Mouse (Mus musculus): ENCODE measurements around the gene Proca1. TPM values are rescaled to one million over a fixed set of nuclear protein-coding genes. Genes with fewer than 3 reads are reported as not detected.
A peak's percentile ranks its signal among the peaks of the same experiment; 100 is the strongest.

Gene Proca1
- polyA plus RNA-seq, 2 experiments = 1.9 to 2.1 TPM

DNA sequence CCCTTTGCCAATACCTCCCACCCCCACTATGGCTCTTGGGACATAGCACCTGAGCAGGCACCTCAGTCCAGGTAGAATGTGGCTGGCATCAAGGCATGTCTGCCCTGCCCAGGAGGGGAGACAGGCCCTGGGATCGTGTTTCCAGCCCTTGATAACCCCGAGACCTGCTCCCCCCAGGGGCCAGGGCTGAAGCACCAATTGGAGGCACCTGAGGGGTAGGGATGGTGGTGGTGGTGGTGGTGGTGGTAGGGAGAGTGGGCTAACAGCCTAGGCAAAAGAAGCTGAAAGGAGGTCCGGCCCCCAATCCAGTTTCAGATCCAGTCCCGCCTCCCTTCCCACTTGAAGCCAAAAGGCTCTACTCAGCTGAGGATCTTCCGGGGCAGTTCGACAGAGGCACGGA lies 33.6 kb upstream of the Proca1 start:
- no peak overlapping the region; the same call in 1 of the 2 replicates for H3K9ac ChIP-seq (ENCODE audit: low read depth, low read length, severe bottlenecking)
- H3K4me1 ChIP-seq (ENCODE audit: control insufficient read depth, insufficient read depth, low read length) = peaks cover 20% of the 10 kb centered on the region
- H3K9me3 ChIP-seq (ENCODE audit: control insufficient read depth, low read length) = no peaks in the 10 kb centered on the region
- H3K4me2 ChIP-seq (replicated peaks; ENCODE audit: low read depth, low read length, severe bottlenecking) = no peak overlapping the region
- ATAC-seq (ENCODE audit: low FRiP score, low read depth) (no peak), DNase-seq (ENCODE audit: low spot score) (no peak)
- no peaks in the 10 kb centered on the region for H3K27me3 ChIP-seq (ENCODE audit: control insufficient read depth, insufficient read depth, low read length)
- 86% methylated on average over 5 of the region's 7 CpGs for WGBS
- H3K27ac ChIP-seq (replicated peaks; ENCODE audit: low read depth, low read length) = no peak overlapping the region
- H3K4me3 ChIP-seq (replicated peaks; ENCODE audit: low read length) = no peak overlapping the region
- peaks cover 81% of the 10 kb centered on the region for H3K36me3 ChIP-seq (ENCODE audit: control insufficient read depth, insufficient read depth, low read length)
- no peak for TF ChIP-seq POLR2A (IDR thresholded peaks at IDR 0.05; ENCODE audit: borderline replicate concordance, extremely low read depth, insufficient read depth, insufficient read length)

GRCm38 (mm10) chr11:78160171-78160570 lies 33.0 kb upstream of the Proca1 start:
- ATAC-seq (ENCODE audit: low FRiP score, low read depth) = no peak
- no peak for TF ChIP-seq POLR2A (IDR thresholded peaks at IDR 0.05; ENCODE audit: borderline replicate concordance, extremely low read depth, insufficient read depth, insufficient read length)
- no peak overlapping the region for H3K4me2 ChIP-seq (replicated peaks; ENCODE audit: low read depth, low read length, severe bottlenecking)
- peaks cover 20% of the 10 kb centered on the region for H3K4me1 ChIP-seq (ENCODE audit: control insufficient read depth, insufficient read depth, low read length)
- no peak overlapping the region for H3K9ac ChIP-seq (ENCODE audit: low read depth, low read length, severe bottlenecking)
- H3K27me3 ChIP-seq (ENCODE audit: control insufficient read depth, insufficient read depth, low read length) = no peaks in the 10 kb centered on the region
- no peaks in the 10 kb centered on the region for H3K9me3 ChIP-seq (ENCODE audit: control insufficient read depth, low read length)
- peaks cover 75% of the 10 kb centered on the region for H3K36me3 ChIP-seq (ENCODE audit: control insufficient read depth, insufficient read depth, low read length)
- H3K27ac ChIP-seq (replicated peaks; ENCODE audit: low read depth, low read length) = no peak overlapping the region
- no peak overlapping the region for H3K4me3 ChIP-seq (replicated peaks; ENCODE audit: low read length)
- DNase-seq (ENCODE audit: low spot score) = no peak
- WGBS = 92% methylated on average over 18 of the region's 18 CpGs

- Histone ChIP-seq H3K36me3 (ENCODE audit: control insufficient read depth, insufficient read depth, low read length) (peaks cover 71% of the 10 kb centered on the region), H3K9me3 (ENCODE audit: control insufficient read depth, low read length) (no peaks in the 10 kb centered on the region), H3K27me3 (ENCODE audit: control insufficient read depth, insufficient read depth, low read length) (no peaks in the 10 kb centered on the region), H3K4me3 (replicated peaks; ENCODE audit: low read length) (no peak overlapping the region), H3K27ac (replicated peaks; ENCODE audit: low read depth, low read length) (no peak overlapping the region), H3K4me2 (replicated peaks; ENCODE audit: low read depth, low read length, severe bottlenecking) (no peak overlapping the region), H3K4me1 (ENCODE audit: control insufficient read depth, insufficient read depth, low read length) (peaks cover 21% of the 10 kb centered on the region), H3K9ac (ENCODE audit: low read depth, low read length, severe bottlenecking) (no peak overlapping the region)
- no peak for TF ChIP-seq POLR2A (IDR thresholded peaks at IDR 0.05; ENCODE audit: borderline replicate concordance, extremely low read depth, insufficient read depth, insufficient read length)
- DNase-seq (ENCODE audit: low spot score) = no peak
- no peak for ATAC-seq (ENCODE audit: low FRiP score, low read depth)
- 88% methylated on average over 3 of the region's 3 CpGs for WGBS
Measured at GRCm38 (mm10) chr11:78160675-78161074, 32.5 kb upstream of the Proca1 start.

DNA sequence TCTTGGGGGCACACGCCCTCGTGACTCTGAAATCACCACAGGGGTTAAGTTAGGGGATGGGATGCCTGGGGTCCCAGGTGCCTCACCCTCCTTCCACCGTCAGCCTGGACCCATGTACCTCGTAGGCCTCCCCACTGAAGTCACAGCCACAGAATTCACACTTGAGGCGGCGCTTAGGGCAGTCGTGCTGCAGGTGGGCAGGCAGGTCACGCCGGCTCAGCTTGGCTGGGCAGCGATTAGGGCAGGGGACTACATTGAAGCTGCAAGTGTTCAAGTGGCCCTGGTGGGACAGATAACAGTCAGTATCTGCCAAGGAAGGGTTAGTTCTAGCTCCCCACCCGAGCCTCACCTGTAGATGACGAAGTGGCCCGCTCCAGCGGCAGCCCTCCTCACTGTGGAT lies 32.0 kb upstream of the Proca1 start:
- no peak overlapping the region for H3K27ac ChIP-seq (replicated peaks; ENCODE audit: low read depth, low read length)
- DNase-seq (ENCODE audit: low spot score) = no peak
- H3K4me1 ChIP-seq (ENCODE audit: control insufficient read depth, insufficient read depth, low read length) = peaks cover 26% of the 10 kb centered on the region
- no peak overlapping the region for H3K4me3 ChIP-seq (replicated peaks; ENCODE audit: low read length)
- no peaks in the 10 kb centered on the region for H3K9me3 ChIP-seq (ENCODE audit: control insufficient read depth, low read length)
- no peak for TF ChIP-seq POLR2A (IDR thresholded peaks at IDR 0.05; ENCODE audit: borderline replicate concordance, extremely low read depth, insufficient read depth, insufficient read length)
- WGBS = 89% methylated on average over 14 of the region's 14 CpGs
- H3K27me3 ChIP-seq (ENCODE audit: control insufficient read depth, insufficient read depth, low read length) = no peaks in the 10 kb centered on the region
- no peak overlapping the region for H3K9ac ChIP-seq (ENCODE audit: low read depth, low read length, severe bottlenecking)
- peaks cover 66% of the 10 kb centered on the region for H3K36me3 ChIP-seq (ENCODE audit: control insufficient read depth, insufficient read depth, low read length)
- H3K4me2 ChIP-seq (replicated peaks; ENCODE audit: low read depth, low read length, severe bottlenecking) = no peak overlapping the region
- ATAC-seq (ENCODE audit: low FRiP score, low read depth) = no peak

GRCm38 (mm10) chr11:78161968-78162367 lies 31.2 kb upstream of the Proca1 start:
- peak overlapping the region; percentile 82 for H3K4me2 ChIP-seq (replicated peaks; ENCODE audit: low read depth, low read length, severe bottlenecking)
- 33% methylated on average over 4 of the region's 4 CpGs for WGBS
- peaks cover 32% of the 10 kb centered on the region for H3K4me1 ChIP-seq (ENCODE audit: control insufficient read depth, insufficient read depth, low read length)
- H3K4me3 ChIP-seq (replicated peaks; ENCODE audit: low read length) = peak overlapping the region; percentile 100
- H3K9me3 ChIP-seq (ENCODE audit: control insufficient read depth, low read length) = no peaks in the 10 kb centered on the region
- H3K27ac ChIP-seq (replicated peaks; ENCODE audit: low read depth, low read length) = peak overlapping the region; percentile 97
- no peak for TF ChIP-seq POLR2A (IDR thresholded peaks at IDR 0.05; ENCODE audit: borderline replicate concordance, extremely low read depth, insufficient read depth, insufficient read length)
- no peaks in the 10 kb centered on the region for H3K27me3 ChIP-seq (ENCODE audit: control insufficient read depth, insufficient read depth, low read length)
- peaks cover 58% of the 10 kb centered on the region for H3K36me3 ChIP-seq (ENCODE audit: control insufficient read depth, insufficient read depth, low read length)
- ATAC-seq (ENCODE audit: low FRiP score, low read depth) (no peak), DNase-seq (ENCODE audit: low spot score) (no peak)
- peak overlapping the region; percentile 31; the same call in 1 of the 2 replicates for H3K9ac ChIP-seq (ENCODE audit: low read depth, low read length, severe bottlenecking)

DNA sequence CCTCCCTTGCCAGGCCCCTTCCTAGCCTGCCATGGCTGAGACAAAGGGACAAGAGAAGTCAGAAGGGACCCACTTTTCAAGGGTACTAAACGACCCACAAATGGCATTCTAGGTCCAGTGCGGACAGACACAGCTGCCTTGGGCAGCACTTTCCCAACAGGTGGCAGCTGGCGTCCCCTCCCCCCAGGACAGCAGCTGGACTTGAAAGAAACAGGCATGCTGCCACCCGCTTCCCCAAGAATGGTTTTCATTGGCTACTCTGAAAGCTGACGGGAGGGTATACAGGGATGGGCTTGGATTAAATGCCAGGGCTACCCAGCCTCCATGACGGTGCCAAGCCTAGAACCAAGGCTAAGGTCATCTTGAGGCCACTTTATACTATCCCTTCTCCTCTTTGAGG lies 30.7 kb upstream of the Proca1 start:
- H3K36me3 ChIP-seq (ENCODE audit: control insufficient read depth, insufficient read depth, low read length) = peaks cover 53% of the 10 kb centered on the region

More for the DNA sequence above, 30.7 kb upstream of the Proca1 start:
- Histone ChIP-seq H3K27me3 (ENCODE audit: control insufficient read depth, insufficient read depth, low read length) (no peaks in the 10 kb centered on the region), H3K4me3 (replicated peaks; ENCODE audit: low read length) (peak overlapping the region; percentile 100), H3K9ac (ENCODE audit: low read depth, low read length, severe bottlenecking) (peak overlapping the region; percentile 98; the same call in 1 of the 2 replicates), H3K4me1 (ENCODE audit: control insufficient read depth, insufficient read depth, low read length) (peaks cover 32% of the 10 kb centered on the region), H3K4me2 (replicated peaks; ENCODE audit: low read depth, low read length, severe bottlenecking) (peak overlapping the region; percentile 82), H3K27ac (replicated peaks; ENCODE audit: low read depth, low read length) (peak overlapping the region; percentile 97), H3K9me3 (ENCODE audit: control insufficient read depth, low read length) (no peaks in the 10 kb centered on the region)
- 24% methylated on average over 6 of the region's 6 CpGs for WGBS
- no peak for TF ChIP-seq POLR2A (IDR thresholded peaks at IDR 0.05; ENCODE audit: borderline replicate concordance, extremely low read depth, insufficient read depth, insufficient read length)
- no peak for ATAC-seq (ENCODE audit: low FRiP score, low read depth)
- peak; percentile 63 for DNase-seq (ENCODE audit: low spot score)
